Mouse (Mus musculus) spleen, adult 12 weeks (tissue): Measurements from ENCODE around the gene Ttc30a1.

Experiments
- DNase-seq: peaks from one replicate; pipeline ENCODE4 v3.0.0; 2022; ENCODE audit warnings: low spot score

Ttc30a1 gene

DNA sequence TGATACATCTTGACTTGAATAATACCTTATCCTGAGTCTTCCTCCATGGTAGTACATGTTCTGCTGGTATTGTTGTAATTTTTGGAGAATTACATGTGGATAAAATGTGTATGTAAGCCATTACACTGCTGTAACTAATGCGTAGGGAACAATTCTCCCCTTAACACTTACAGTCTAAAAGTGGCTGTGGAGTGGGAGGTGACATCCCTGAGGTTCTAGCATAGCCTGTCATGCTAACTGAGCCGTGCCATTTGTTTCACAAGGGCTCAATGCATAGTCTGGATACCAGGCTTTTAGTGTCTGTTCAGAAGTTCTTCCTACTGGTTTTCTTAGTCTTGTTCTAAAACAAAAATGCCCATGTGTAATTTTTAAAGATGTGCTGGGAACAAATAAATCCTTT is 50.8 kb downstream of the Ttc30a1 start:
- DNase-seq = no peak

DNA sequence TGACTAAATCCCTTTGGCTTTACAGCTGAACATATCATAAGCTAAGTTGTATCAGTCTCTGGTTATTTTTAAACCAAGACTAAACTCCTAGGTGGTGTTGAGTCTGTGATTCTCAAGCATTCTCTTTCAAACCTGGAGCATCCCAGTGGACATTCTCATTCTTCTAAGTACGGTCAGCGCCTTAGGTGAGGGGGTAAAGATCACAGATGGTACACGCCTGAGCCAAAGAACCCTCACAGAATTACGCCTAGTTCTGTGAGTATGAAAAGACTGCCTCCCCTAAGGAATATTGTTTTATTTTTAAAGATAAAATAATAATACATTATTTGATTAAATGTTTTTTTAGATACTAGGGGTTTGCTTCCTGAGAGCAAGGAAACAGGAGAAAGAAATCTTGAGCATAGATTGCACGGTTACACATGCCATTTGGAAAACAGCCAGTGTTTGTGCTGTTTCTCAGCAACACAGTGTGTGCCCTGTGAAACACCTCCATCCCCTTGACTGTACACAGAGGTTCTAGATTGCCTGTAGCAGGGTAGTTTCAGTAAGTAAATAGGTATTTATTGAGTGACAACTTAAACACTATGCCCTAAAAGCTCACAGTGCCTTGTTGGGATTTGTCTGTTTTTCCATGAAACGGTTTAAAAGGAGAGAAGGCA is 51.9 kb downstream of the Ttc30a1 start:
- no peak for DNase-seq

DNA sequence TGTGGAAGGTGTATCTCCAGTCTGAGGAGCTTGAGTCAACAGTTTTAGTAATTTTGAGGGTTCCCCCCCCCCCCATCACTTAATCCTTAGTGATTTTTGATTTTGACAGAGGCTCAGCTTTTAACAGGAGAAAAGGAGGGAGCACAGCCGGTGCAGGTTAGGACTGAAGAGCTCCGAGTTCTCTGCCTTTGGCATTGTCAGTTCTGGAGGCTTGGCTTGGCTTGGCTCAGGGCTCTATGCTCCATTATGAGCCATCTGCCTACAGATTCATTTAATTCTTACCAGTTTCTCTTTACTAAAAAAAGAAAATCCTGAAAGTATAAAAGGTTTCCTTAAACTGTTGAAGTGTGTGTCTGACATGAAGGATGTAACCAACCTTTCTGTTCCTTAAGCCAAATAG is 52.6 kb downstream of the Ttc30a1 start:
- DNase-seq = no peak
